ENCODE assay signal across 31 mouse cellular contexts in the genomic region with DNA sequence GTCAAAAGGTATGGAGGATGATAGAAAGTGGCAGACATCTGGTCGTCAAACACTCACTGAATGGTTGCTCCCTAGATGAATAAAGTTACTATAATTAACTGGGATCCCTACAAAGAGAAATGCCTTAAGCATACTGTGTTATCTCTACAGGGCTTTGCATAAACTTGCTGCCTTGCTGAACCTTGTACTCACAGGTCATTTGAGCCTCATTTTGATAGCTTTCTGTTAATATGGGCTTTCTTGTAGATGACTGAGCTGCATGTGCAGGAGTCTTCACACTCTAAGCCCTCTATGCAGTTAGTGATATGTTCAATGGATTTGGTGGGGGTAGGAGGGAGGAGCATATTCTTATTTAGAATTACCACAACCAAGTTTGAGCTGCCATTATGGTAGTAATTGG.
"Had no signal": no experiment of that assay in that cellular context is flagged by ENCODE, and none has a peak within 500 bp of the region (broad histone marks: within the 10 kb centered on the region; RNA-seq: fewer than 3 reads in every experiment).

No protein-coding gene starts in this region.

- H3K9ac ChIP-seq: limb, embryonic 12.5 days; limb, embryonic 13.5 days; limb, embryonic 15.5 days; liver, embryonic 12.5 days; liver, embryonic 13.5 days; liver, embryonic 14.5 days; liver, embryonic 15.5 days; liver, postnatal 0 days; lung, embryonic 14.5 days; lung, embryonic 15.5 days; midbrain, embryonic 12.5 days; midbrain, embryonic 13.5 days; midbrain, embryonic 15.5 days; neural tube, embryonic 12.5 days had no signal

- H3K9me3 ChIP-seq: limb, embryonic 10.5 days; limb, embryonic 12.5 days; limb, embryonic 13.5 days; limb, embryonic 15.5 days; liver, embryonic 12.5 days; liver, embryonic 13.5 days; liver, embryonic 15.5 days; lung, embryonic 15.5 days; megakaryocyte, embryonic 14.5 days; midbrain, embryonic 10.5 days; midbrain, embryonic 12.5 days; midbrain, embryonic 13.5 days; midbrain, embryonic 15.5 days; neural tube, embryonic 12.5 days had no signal

- DNase-seq: left cerebral cortex, postnatal 4 days; liver; liver, embryonic 13.5 days; liver, postnatal 0 days; lung, adult 18-20 months; lung, adult 2 months; lung, embryonic 14.5 days; lung, postnatal 10 days; lung, postnatal 14 days; lung, postnatal 36 days; lung, postnatal 4 days; midbrain, embryonic 14.5 days had no signal

- ATAC-seq: liver, embryonic 12.5 days; liver, postnatal 0 days; midbrain, embryonic 13.5 days; midbrain, embryonic 15.5 days; midbrain, embryonic 16.5 days had no signal

- H3K36me3 ChIP-seq: limb, embryonic 10.5 days; limb, embryonic 12.5 days; limb, embryonic 13.5 days; limb, embryonic 15.5 days; liver, embryonic 12.5 days; liver, embryonic 13.5 days; liver, embryonic 15.5 days; lung, embryonic 15.5 days; midbrain, embryonic 10.5 days; midbrain, embryonic 12.5 days; midbrain, embryonic 13.5 days; midbrain, embryonic 15.5 days; neural tube, embryonic 12.5 days had no signal

- H3K27me3 ChIP-seq: limb, embryonic 12.5 days; limb, embryonic 13.5 days; limb, embryonic 15.5 days; liver, embryonic 12.5 days; liver, embryonic 13.5 days; liver, embryonic 15.5 days; lung, embryonic 15.5 days; megakaryocyte, embryonic 14.5 days; midbrain, embryonic 12.5 days; midbrain, embryonic 13.5 days; midbrain, embryonic 15.5 days; neural tube, embryonic 12.5 days had no signal

- H3K4me3 ChIP-seq: limb, embryonic 10.5 days; limb, embryonic 12.5 days; limb, embryonic 13.5 days; limb, embryonic 15.5 days; liver, embryonic 12.5 days; liver, embryonic 13.5 days; liver, embryonic 15.5 days; lung, embryonic 15.5 days; megakaryocyte, embryonic 14.5 days; midbrain, embryonic 10.5 days; midbrain, embryonic 12.5 days; midbrain, embryonic 13.5 days; midbrain, embryonic 15.5 days; myocyte; neural tube, embryonic 12.5 days had no signal

- H3K27ac ChIP-seq: limb, embryonic 10.5 days; limb, embryonic 12.5 days; limb, embryonic 13.5 days; limb, embryonic 15.5 days; liver, embryonic 12.5 days; liver, embryonic 13.5 days; liver, embryonic 14.5 days; liver, embryonic 15.5 days; lung, embryonic 15.5 days; macrophage; midbrain, embryonic 10.5 days; midbrain, embryonic 12.5 days; midbrain, embryonic 13.5 days; midbrain, embryonic 15.5 days; neural tube, embryonic 12.5 days had no signal

- H3K4me1 ChIP-seq: limb, embryonic 10.5 days; limb, embryonic 12.5 days; limb, embryonic 13.5 days; limb, embryonic 15.5 days; liver, embryonic 12.5 days; liver, embryonic 13.5 days; liver, embryonic 15.5 days; lung, embryonic 15.5 days; megakaryocyte, embryonic 14.5 days; midbrain, embryonic 10.5 days; midbrain, embryonic 12.5 days; midbrain, embryonic 13.5 days; midbrain, embryonic 15.5 days; neural tube, embryonic 12.5 days had no signal

- H3K4me2 ChIP-seq: limb, embryonic 12.5 days; limb, embryonic 13.5 days; limb, embryonic 15.5 days; liver, embryonic 11.5 days; liver, embryonic 12.5 days; liver, embryonic 13.5 days; liver, embryonic 15.5 days; lung, embryonic 14.5 days; lung, embryonic 15.5 days; midbrain, embryonic 11.5 days; midbrain, embryonic 12.5 days; midbrain, embryonic 13.5 days; midbrain, embryonic 15.5 days; neural tube, embryonic 12.5 days had no signal
